Mouse (Mus musculus) mature B cell (primary cell): Measurements from ENCODE around the gene Tbccd1.

Experiments
- in situ Hi-C: fragments of 300-500 bp; cut with MboI; formaldehyde crosslinking; loops from 2 replicates; pipeline ENCODE4 v1.14.3; 2019

The Tbccd1 gene

GRCm38 (mm10) chr16:22857431-22858113 is at the start of gene Tbccd1, which contains the start of gene Dnajb11:
TSS of gene Tbccd1 (minus strand) at chr16:22857669.
TSS of gene Dnajb11 (plus strand) at chr16:22857845.
- in situ Hi-C loops = no loop called here

- in situ Hi-C loops = no loop called here
Measured at GRCm38 (mm10) chr16:22901326-22901725, 43.9 kb upstream of the Tbccd1 start.

- in situ Hi-C loops = loop anchor here (25.0 kb wide), 2 partner anchors 237 to 512 kb away; partner anchors contain the start of genes Adipoq and Rfc4
Measured at GRCm38 (mm10) chr16:22899866-22900570, 42.5 kb upstream of the Tbccd1 start.

GRCm38 (mm10) chr16:22899346-22899745 is 41.9 kb upstream of the Tbccd1 start:
- in situ Hi-C loops = loop anchor here (25.0 kb wide), 2 partner anchors 238 to 513 kb away; partner anchors contain the start of genes Adipoq and Rfc4

GRCm38 (mm10) chr16:22896618-22897017 is 39.1 kb upstream of the Tbccd1 start:
- in situ Hi-C loops = loop anchor here (25.0 kb wide), 2 partner anchors 241 to 516 kb away; partner anchors contain the start of genes Adipoq and Rfc4

GRCm38 (mm10) chr16:22894095-22894494 is 36.6 kb upstream of the Tbccd1 start:
- in situ Hi-C loops = loop anchor here (25.0 kb wide), 2 partner anchors 243 to 518 kb away; partner anchors contain the start of genes Adipoq and Rfc4

- in situ Hi-C loops = loop anchor here (25.0 kb wide), 2 partner anchors 246 to 521 kb away; partner anchors contain the start of genes Adipoq and Rfc4
Measured at GRCm38 (mm10) chr16:22891733-22892154, 34.3 kb upstream of the Tbccd1 start.

- in situ Hi-C loops = loop anchor here (25.0 kb wide), 2 partner anchors 246 to 521 kb away; partner anchors contain the start of genes Adipoq and Rfc4
Measured at GRCm38 (mm10) chr16:22890683-22891510, 33.4 kb upstream of the Tbccd1 start, which contains the start of gene Ahsg. TSS of gene Ahsg (plus strand) at chr16:22891277.

GRCm38 (mm10) chr16:22889716-22890115 is 32.2 kb upstream of the Tbccd1 start:
- in situ Hi-C loops = loop anchor here (25.0 kb wide), 2 partner anchors 248 to 523 kb away; partner anchors contain the start of genes Adipoq and Rfc4

- in situ Hi-C loops = loop anchor here (25.0 kb wide), 2 partner anchors 248 to 523 kb away; partner anchors contain the start of genes Adipoq and Rfc4
Measured at GRCm38 (mm10) chr16:22888835-22889234, 31.4 kb upstream of the Tbccd1 start.

- in situ Hi-C loops = loop anchor here (25.0 kb wide), 2 partner anchors 251 to 526 kb away; partner anchors contain the start of genes Adipoq and Rfc4
Measured at GRCm38 (mm10) chr16:22886726-22887125, 29.3 kb upstream of the Tbccd1 start.

- in situ Hi-C loops = loop anchor here (25.0 kb wide), 2 partner anchors 252 to 527 kb away; partner anchors contain the start of genes Adipoq and Rfc4
Measured at GRCm38 (mm10) chr16:22885356-22885755, 27.9 kb upstream of the Tbccd1 start.

- in situ Hi-C loops = loop anchor here (25.0 kb wide), 2 partner anchors 254 to 529 kb away; partner anchors contain the start of genes Adipoq and Rfc4
Measured at GRCm38 (mm10) chr16:22883441-22883840, 26.0 kb upstream of the Tbccd1 start.

- in situ Hi-C loops = loop anchor here (25.0 kb wide), 2 partner anchors 256 to 531 kb away; partner anchors contain the start of genes Adipoq and Rfc4
Measured at GRCm38 (mm10) chr16:22881487-22881886, 24.0 kb upstream of the Tbccd1 start.

- in situ Hi-C loops = loop anchor here (25.0 kb wide), 2 partner anchors 256 to 531 kb away; partner anchors contain the start of genes Adipoq and Rfc4
Measured at GRCm38 (mm10) chr16:22880900-22881299, 23.4 kb upstream of the Tbccd1 start.

- in situ Hi-C loops = loop anchor here (25.0 kb wide), 2 partner anchors 257 to 532 kb away; partner anchors contain the start of genes Adipoq and Rfc4
Measured at GRCm38 (mm10) chr16:22879945-22880595, 22.6 kb upstream of the Tbccd1 start.

- in situ Hi-C loops = loop anchor here (25.0 kb wide), 2 partner anchors 259 to 534 kb away; partner anchors contain the start of genes Adipoq and Rfc4
Measured at GRCm38 (mm10) chr16:22878716-22879115, 21.2 kb upstream of the Tbccd1 start.

GRCm38 (mm10) chr16:22877660-22878390 is 20.4 kb upstream of the Tbccd1 start:
- in situ Hi-C loops = loop anchor here (25.0 kb wide), 2 partner anchors 259 to 534 kb away; partner anchors contain the start of genes Adipoq and Rfc4
